Mouse (Mus musculus) spleen, adult 2 months (tissue): ENCODE measurements around the gene Aff3.

ENCODE experiments used
- CTCF ChIP-seq: fragments of 200-500 bp; IDR thresholded peaks from 2 replicates; pipeline ENCODE4 v1.5.1; 2011; ENCODE audit warnings: mild to moderate bottlenecking, inconsistent platforms; ENCODE audit not compliant: insufficient read depth, insufficient read length, insufficient replicate concordance; ENCODE audit errors: extremely low read depth
- POLR2A ChIP-seq: fragments of 200-500 bp; IDR thresholded peaks from 2 replicates; pipeline ENCODE4 v1.6.1; 2011; ENCODE audit warnings: low read depth, low read length, inconsistent platforms

- TF ChIP-seq CTCF (no peak), POLR2A (no peak)
These were observed 357.5 kb downstream of the Aff3 start for GRCm38 (mm10) chr1:38307234-38307633.
